Comparison of ENCODE assay signal across 13 mouse cellular contexts in the genomic region with DNA sequence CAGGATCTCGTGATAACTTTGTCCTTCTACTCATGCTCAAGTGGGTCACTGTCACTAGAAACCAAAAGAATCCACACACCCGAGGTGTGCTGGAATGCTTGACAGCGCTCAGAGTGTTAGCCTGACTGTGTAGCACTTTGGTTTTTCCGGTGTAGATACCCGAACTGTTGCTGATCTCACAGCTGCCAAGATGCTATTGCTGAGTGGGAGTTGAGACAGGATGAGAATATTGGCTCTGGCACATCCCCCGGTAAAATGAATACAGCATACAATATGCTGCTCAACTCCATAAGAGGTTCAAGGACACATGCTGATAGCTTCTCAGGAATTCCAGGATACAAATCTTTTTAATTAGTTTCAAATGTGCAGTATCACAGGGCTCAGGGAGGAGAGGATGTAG. TPM values are rescaled to one million over a fixed set of nuclear protein-coding genes. Genes with fewer than 3 reads are reported as not detected.
A peak's percentile ranks its signal among the peaks of the same experiment; 100 is the strongest.
DNase-seq lines count a peak whose midpoint lies in the region; ATAC-seq lines count a peak whose summit lies in the region.
"Had no signal": no experiment of that assay in that cellular context is flagged by ENCODE, and none has a peak within 500 bp of the region (broad histone marks: within the 10 kb centered on the region; RNA-seq: fewer than 3 reads in every experiment).

No protein-coding gene starts in this region.

- H3K27me3 ChIP-seq in kidney, embryonic 14.5 days (ENCODE audit: control insufficient read depth, insufficient read depth, low read length), result no peaks in the 10 kb centered on the region
- H3K27me3 ChIP-seq in heart, embryonic 16.5 days (ENCODE audit: control insufficient read depth, insufficient read depth, low read length), result no peaks in the 10 kb centered on the region

- H3K4me2 ChIP-seq in kidney, embryonic 14.5 days (replicated peaks; ENCODE audit: low read depth, low read length), result no peak overlapping the region
- no peak overlapping the region for H3K4me2 ChIP-seq in heart, embryonic 16.5 days (ENCODE audit: low read depth, low read length)

- no peak overlapping the region for H3K4me3 ChIP-seq in kidney, embryonic 14.5 days (ENCODE audit: low read length)
- no peak overlapping the region for H3K4me3 ChIP-seq in heart, embryonic 16.5 days (ENCODE audit: low read length)

- DNase-seq in kidney, postnatal 10 days, result no peak
- DNase-seq in right cerebral cortex, adult 18-20 months, result peak; percentile 55
- DNase-seq in right cerebral cortex, postnatal 36 days (ENCODE audit: low spot score in 2 of 2), result no peak
- peak; percentile 60 for DNase-seq in testis, postnatal 14 days (ENCODE audit: low spot score)
- no peak for DNase-seq in urinary bladder, adult 18-20 months (ENCODE audit: low spot score in 2 of 2)
- DNase-seq: cerebellum, adult 9-11 months; kidney, postnatal 14 days; liver, postnatal 0 days; midbrain, embryonic 14.5 days; thymus, postnatal 36 days had no signal

- no peak overlapping the region for H3K9ac ChIP-seq in kidney, embryonic 14.5 days (ENCODE audit: low read depth, low read length)
- no peak overlapping the region for H3K9ac ChIP-seq in heart, embryonic 16.5 days (ENCODE audit: low read length)
- H3K9ac ChIP-seq: liver, postnatal 0 days had no signal

- H3K9me3 ChIP-seq in kidney, embryonic 14.5 days (ENCODE audit: control insufficient read depth, low read length), result no peaks in the 10 kb centered on the region
- H3K9me3 ChIP-seq in heart, embryonic 16.5 days (replicated peaks; ENCODE audit: control insufficient read depth, low read length), result no peaks in the 10 kb centered on the region

- WGBS in kidney, embryonic 14.5 days, result 37% methylated on average over 6 of the region's 6 CpGs
- 12% methylated on average over 6 of the region's 6 CpGs for WGBS in heart, embryonic 16.5 days

- H3K27ac ChIP-seq in kidney, embryonic 14.5 days (ENCODE audit: low read depth, low read length), result peak overlapping the region; percentile 97; the same call in 1 of the 2 replicates
- H3K27ac ChIP-seq in heart, embryonic 16.5 days (ENCODE audit: low read length), result peak overlapping the region; percentile 78

- no peaks in the 10 kb centered on the region for H3K36me3 ChIP-seq in kidney, embryonic 14.5 days (ENCODE audit: control insufficient read depth, insufficient read depth, low read length)
- no peaks in the 10 kb centered on the region for H3K36me3 ChIP-seq in heart, embryonic 16.5 days (ENCODE audit: control insufficient read depth, insufficient read depth)

- peaks cover 39% of the 10 kb centered on the region for H3K4me1 ChIP-seq in kidney, embryonic 14.5 days (ENCODE audit: control insufficient read depth, insufficient read depth, low read length)
- H3K4me1 ChIP-seq in heart, embryonic 16.5 days (ENCODE audit: control insufficient read depth, insufficient read depth, low read length), result peaks cover 41% of the 10 kb centered on the region

- ATAC-seq in kidney, embryonic 14.5 days (ENCODE audit: low FRiP score, low TSS enrichment), result peak; percentile 50; the same call in 1 of the 2 replicates
- ATAC-seq in heart, embryonic 16.5 days (replicated peaks; ENCODE audit: extremely low read depth, insufficient read depth, low FRiP score), result peak; percentile 75
- ATAC-seq: liver, postnatal 0 days had no signal

RNA-seq across cellular contexts. Expression of gene Cpa2, which starts 12.6 kb away (rescaled TPM):
- polyA plus RNA-seq in kidney, embryonic 14.5 days (2014; fragmentation: Nextera tagmentation; extraction: Ambion mirVana), result 22.7 and 29.8 TPM in 2 replicates
- 2.5 and 2.7 TPM in 2 replicates for polyA plus RNA-seq in heart, embryonic 16.5 days (2015; fragmentation: Nextera tagmentation; extraction: Ambion mirVana)

RNA-seq across cellular contexts. Expression of gene Ssmem1, which starts 19.2 kb away (rescaled TPM):
- polyA plus RNA-seq in kidney, embryonic 14.5 days (2014; fragmentation: Nextera tagmentation; extraction: Ambion mirVana), result 0.51 TPM in 1 of 2 replicates, not detected in the other
- polyA plus RNA-seq in heart, embryonic 16.5 days (2015; fragmentation: Nextera tagmentation; extraction: Ambion mirVana), result 0.12 TPM in 1 of 2 replicates, not detected in the other
- polyA plus RNA-seq: liver, postnatal 0 days; midbrain, embryonic 14.5 days; small intestine, adult 2 months had no signal

RNA-seq across cellular contexts. Expression of gene Tmem209, which starts 19.2 kb away (rescaled TPM):
- polyA plus RNA-seq in kidney, embryonic 14.5 days (2014; fragmentation: Nextera tagmentation; extraction: Ambion mirVana), result 35.2 and 56.8 TPM in 2 replicates
- polyA plus RNA-seq in heart, embryonic 16.5 days (2015; fragmentation: Nextera tagmentation; extraction: Ambion mirVana), result 21.7 and 27.6 TPM in 2 replicates

RNA-seq across cellular contexts. Expression of gene Cpa4, which starts 39.4 kb away (rescaled TPM):
- polyA plus RNA-seq in kidney, embryonic 14.5 days (2014; fragmentation: Nextera tagmentation; extraction: Ambion mirVana), result 0.09 and 0.12 TPM in 2 replicates
- 1.3 and 1.7 TPM in 2 replicates for polyA plus RNA-seq in heart, embryonic 16.5 days (2015; fragmentation: Nextera tagmentation; extraction: Ambion mirVana)
- polyA plus RNA-seq: liver, postnatal 0 days; small intestine, adult 2 months had no signal

Comparison
In these comparisons a context has a peak if more than half of its experiments do, and no peak if none do; other contexts are left out.
1. DNase-seq: peak in right cerebral cortex, adult 18-20 months (single experiment) and testis, postnatal 14 days (single experiment); none in kidney, postnatal 10 days (single experiment), right cerebral cortex, postnatal 36 days (0 of 2) and urinary bladder, adult 18-20 months (0 of 2).